Mouse (Mus musculus): ENCODE results near the gene Camta1.
A peak's percentile ranks its signal among the peaks of the same experiment; 100 is the strongest.

The Camta1 gene

DNA sequence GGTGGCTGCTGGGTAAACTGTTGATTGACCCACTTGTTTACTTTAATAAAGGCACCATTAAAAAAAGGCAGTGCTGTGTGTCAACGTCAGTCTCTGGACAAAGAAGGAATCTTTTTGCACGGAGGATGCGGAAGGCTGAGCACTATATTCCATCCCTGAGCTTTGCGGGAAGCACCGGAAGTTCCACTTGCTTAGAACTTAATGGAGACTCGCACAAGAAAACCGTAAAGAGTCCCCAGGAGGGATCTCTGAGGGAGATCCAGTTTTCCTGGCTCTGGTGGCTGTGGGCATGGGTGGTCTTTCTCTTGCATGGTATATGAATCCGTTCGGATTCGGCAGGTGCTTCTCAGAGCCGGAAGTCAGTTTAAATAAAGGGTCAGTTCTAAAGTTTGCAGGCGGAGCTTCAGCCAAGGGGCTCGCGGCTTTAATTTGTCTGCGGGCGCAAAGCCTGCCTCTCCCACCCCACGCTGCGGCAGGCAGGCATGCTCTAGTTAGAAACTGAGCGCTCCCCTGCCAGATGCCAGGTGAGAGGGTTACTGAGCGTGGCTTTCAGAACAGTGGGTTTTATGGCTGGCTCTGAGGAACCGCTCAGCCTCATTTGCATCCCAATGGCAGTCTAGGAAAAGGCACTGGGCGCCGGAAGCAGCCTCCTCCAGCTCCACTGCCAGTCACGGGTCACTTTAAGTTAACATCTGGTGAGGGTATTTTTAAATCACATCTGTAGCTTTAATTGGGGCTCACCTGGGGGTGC, 474.8 kb downstream of the Camta1 start:
- DNase-seq (ENCODE audit: low spot score in 2 of 2): no peak

DNA sequence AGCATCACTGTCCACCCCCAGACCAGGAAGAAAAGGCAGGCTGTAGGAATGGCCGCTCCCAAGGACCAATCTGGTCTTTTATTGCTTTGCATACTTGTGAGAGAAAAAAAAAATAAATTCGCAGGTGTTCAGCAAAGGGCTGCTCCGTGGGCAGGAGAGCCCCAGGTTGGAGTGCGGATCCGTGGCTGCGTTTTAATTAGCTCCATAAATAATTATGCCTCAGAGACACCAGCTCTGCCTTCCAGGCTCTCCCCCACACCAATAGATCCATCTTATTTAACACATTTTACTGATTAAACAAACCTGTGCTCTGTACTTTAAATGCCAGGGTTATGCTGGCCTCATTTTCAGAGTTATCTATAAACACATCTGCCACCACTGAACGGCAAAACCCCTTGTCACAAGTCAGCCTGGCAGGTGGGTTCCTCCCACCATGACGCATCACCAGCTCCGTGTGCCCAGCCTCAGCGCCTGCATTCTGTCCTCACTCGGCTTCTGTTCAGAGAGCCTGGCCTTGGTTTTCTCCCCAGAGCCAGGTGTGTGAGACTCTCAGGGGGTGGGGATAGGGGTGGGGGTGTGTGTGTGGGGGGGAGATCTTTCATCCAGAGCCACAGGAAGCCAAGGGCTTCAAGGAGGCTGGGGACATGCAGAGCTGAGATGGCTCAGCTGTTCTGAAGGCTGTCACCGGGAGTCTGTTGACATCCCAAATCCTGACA, 475.5 kb downstream of the Camta1 start:
- no peak for DNase-seq (ENCODE audit: low spot score in 2 of 2)

DNA sequence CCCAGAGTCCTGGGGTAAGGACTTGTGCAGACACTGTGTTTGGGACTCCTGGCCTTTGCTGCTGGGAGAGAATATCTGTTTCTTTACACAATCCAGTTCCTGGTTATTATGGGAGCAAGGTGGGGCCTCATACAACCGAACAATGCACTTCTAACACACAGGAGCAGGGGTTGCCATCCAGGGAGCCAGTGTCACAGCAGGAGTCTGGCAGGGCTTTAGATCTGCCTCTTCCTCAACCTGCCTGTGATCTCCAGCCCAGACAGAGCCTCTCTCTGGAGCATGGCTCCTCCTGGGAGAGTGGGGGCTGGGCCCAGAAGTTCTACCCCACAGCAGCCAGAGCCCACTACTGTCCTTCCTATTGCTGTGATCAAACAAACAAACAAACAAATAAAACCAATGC, 483.9 kb downstream of the Camta1 start:
- DNase-seq (ENCODE audit: low spot score in 2 of 2): no peak

- DNase-seq (ENCODE audit: low spot score in 2 of 2): no peak
Measured at GRCm38 (mm10) chr4:151376234-151376633, 485.4 kb downstream of the Camta1 start.

GRCm38 (mm10) chr4:151372855-151373566, 488.7 kb downstream of the Camta1 start:
- DNase-seq (ENCODE audit: low spot score in 2 of 2): no peak

GRCm38 (mm10) chr4:151366941-151367545, 494.6 kb downstream of the Camta1 start:
- DNase-seq (ENCODE audit: low spot score in 2 of 2): no peak

- no peak for DNase-seq (ENCODE audit: low spot score in 2 of 2)
Measured at GRCm38 (mm10) chr4:151360976-151361673, 500.6 kb downstream of the Camta1 start.

- DNase-seq (ENCODE audit: low spot score in 2 of 2): no peak
Measured at GRCm38 (mm10) chr4:151355505-151355904, 506.2 kb downstream of the Camta1 start.

DNA sequence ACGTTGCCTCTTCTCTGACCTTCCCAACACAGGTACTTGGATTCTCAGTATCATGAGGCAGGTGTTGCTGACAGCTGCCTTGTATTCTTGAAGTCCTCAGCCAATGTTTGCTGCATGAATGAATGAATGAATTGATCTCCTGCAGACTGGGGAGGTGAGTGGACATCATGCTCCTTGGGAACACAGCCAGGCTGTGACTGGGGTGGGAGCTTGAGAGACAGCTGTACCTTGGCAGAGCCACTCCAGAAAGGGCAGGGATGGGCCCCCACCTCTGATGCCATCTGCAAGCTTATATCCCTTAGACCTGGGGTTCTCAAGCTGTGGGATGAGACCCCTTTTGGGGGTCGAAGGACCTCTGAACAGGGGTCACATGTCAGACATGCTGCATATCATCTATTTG, 508.9 kb downstream of the Camta1 start:
- no peak for DNase-seq (ENCODE audit: low spot score in 2 of 2)

DNA sequence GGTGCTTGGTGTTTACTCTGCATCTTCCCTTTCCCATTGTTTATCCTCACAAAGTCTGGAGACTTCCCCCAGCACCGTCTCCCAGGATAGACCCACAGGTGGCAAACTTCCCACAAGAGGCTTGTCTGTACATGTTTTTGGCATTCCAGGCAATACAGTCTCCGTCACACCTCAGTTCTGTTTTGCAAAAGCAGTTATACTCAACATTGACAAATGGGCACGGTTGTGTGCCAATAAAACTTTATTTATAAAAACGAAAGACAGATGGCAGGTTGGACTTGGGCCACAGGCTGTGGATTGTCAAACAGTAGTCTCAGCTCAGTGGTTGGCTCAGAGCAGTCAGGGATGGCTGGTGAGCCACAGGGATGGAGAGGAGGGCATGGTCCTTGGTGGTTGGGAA, 509.4 kb downstream of the Camta1 start:
- no peak for DNase-seq (ENCODE audit: low spot score in 2 of 2)

GRCm38 (mm10) chr4:151351757-151352156, 509.9 kb downstream of the Camta1 start:
- no peak for DNase-seq (ENCODE audit: low spot score in 2 of 2)

DNA sequence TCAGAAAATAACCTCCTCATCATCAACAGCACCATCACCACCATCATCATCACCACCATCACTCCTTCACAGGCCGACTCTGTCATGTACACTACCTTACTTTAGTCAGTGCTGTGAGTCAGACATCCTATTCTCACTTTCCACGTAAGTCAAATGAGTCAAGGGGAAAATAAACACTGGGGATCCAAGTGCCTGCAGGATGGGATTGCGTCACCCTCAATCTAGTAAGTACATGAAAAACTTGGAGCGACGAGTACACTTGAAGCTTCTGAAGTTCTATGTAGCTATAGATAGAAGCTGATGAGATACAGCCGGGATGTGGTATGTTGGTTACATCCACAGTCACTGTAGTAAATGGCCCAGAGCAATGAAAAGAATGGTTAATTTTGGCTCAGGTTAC, 514.1 kb downstream of the Camta1 start:
- no peak for DNase-seq (ENCODE audit: low spot score in 2 of 2)

- DNase-seq (ENCODE audit: low spot score in 2 of 2): no peak
Measured at GRCm38 (mm10) chr4:151346673-151347072, 515.0 kb downstream of the Camta1 start.

- no peak for DNase-seq (ENCODE audit: low spot score in 2 of 2)
Measured at GRCm38 (mm10) chr4:151344811-151345210, 516.9 kb downstream of the Camta1 start.

- no peak for DNase-seq (ENCODE audit: low spot score in 2 of 2)
Measured at GRCm38 (mm10) chr4:151339421-151339820, 522.3 kb downstream of the Camta1 start.

- no peak for DNase-seq (ENCODE audit: low spot score in 2 of 2)
Measured at GRCm38 (mm10) chr4:151338931-151339330, 522.7 kb downstream of the Camta1 start.

DNA sequence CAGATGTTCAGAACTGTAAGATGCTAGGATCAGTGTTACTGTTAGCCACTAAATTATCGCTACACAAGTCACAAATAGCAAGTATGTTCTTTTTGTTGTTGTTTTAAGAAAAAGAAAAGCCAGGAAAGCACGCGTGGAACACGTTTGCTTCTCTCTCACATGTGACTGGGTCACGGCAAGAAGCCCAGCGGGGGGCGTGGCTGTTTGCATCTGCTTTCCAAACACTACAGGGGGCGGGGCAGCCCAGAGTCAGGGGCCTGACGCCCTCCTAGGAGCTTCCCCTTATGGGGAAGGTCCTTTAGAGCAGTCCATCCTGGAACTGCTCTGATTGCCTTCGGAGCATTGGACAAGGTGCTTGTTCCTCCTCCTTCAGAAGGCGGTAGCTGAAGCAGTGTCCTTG, 524.1 kb downstream of the Camta1 start:
- DNase-seq (ENCODE audit: low spot score in 2 of 2): no peak

GRCm38 (mm10) chr4:151336413-151336812, 525.3 kb downstream of the Camta1 start:
- DNase-seq (ENCODE audit: low spot score in 2 of 2): no peak

DNA sequence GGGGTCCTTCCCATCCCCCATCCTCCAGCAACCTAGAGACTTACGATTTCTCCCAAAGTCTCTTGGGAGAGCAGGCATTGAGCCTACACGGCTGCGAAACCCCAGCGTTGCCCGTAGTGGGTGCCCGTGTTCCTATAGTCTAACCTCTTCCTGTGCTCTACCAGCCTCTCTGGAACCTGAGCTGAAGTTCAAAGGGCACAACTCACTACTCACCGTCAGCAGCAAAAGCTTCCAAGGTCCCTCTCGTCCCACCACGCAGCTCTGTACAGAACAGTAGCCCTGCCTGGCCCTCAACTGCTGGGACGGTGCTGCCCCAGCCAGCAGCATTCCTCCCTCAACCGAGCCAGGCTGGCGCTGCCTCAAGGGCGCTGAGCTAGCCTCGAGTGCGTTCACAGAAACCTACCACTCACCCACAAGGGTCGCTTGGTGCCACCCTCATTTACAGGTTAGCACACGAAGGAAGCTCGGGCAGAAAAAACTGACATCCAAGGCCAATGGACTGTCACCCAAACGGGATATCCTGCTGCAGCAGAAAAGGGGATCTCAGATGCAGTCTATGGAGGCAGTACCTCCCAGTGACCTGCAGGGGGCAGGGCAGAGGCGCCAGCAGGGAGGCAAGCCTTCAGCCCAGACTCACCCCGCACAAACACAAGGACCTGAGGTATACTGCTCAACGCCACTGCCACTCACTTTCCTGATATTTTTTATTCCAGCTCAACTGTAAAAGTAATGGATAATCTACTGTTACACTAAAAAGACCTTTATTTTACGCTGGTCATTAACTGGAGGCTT, 526.5 kb downstream of the Camta1 start:
- peak in 1 of 2 experiments; percentile 38 for DNase-seq (ENCODE audit: low spot score in 2 of 2)

GRCm38 (mm10) chr4:151332074-151332849, 529.4 kb downstream of the Camta1 start:
- no peak for DNase-seq (ENCODE audit: low spot score in 2 of 2)

Measured in frontal cortex, postnatal 14 days (tissue).